Mouse (Mus musculus) adrenal gland, postnatal 10 days (tissue): ENCODE measurements at regions not wholly inside any gene's neighbourhood (a gene's known extent, or its start where the extent isn't known, plus 50 kb on each side); places are given as distances from the start of the nearest gene placed in this dataset. TPM values are rescaled to one million over a fixed set of nuclear protein-coding genes. Genes with fewer than 3 reads are reported as not detected.

ENCODE experiments used
- DNase-seq: peaks from one replicate; pipeline ENCODE4 v3.0.0; 2021; ENCODE audit warnings: mixed read lengths
- microRNA-seq: library from miRNA; unstranded; fragments of <30 nt; microRNA quantifications from one replicate; pipeline ENCODE4 v1.2.0, GENCODE M21; 2021

DNA sequence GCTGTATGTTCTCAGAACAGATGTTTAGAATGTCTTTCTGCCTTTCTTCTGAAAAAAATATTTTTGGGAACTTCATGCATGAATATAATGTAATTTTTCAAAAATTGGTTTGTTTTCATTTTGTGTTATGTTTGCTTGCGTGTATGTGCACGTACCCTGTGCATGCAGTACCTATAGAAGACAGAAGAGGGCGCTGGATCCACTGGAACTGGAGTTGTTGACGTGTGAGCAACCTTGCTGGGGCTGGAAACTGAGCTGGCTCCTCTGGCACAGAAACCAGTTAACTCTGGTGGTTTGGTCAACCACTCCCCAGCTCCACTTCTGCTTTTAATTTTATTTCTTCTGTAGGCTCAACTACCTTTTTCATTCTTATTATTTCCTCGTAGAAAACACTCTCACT is 702.0 kb upstream of the Tmpo start:
- peak; percentile 19 for DNase-seq

DNA sequence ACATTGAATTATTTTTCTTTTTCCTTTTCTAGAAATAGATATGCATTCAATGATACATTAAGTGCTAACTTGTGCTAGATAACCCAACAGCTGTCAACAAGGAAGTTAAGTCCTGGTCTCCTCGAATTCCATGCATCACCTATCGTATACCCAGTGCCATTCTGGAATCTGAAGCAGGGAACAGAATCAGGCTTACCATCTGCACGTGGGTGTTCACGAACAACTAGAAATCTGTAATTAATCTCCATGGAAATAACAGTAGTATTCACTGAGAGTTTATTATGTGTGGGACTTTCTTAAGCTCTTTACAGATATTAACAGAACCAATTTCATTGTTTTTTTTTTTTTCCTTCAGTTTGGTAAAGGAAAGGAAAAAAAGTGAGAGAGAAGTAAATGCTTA is 701.4 kb upstream of the Tmpo start:
- no peak for DNase-seq

DNA sequence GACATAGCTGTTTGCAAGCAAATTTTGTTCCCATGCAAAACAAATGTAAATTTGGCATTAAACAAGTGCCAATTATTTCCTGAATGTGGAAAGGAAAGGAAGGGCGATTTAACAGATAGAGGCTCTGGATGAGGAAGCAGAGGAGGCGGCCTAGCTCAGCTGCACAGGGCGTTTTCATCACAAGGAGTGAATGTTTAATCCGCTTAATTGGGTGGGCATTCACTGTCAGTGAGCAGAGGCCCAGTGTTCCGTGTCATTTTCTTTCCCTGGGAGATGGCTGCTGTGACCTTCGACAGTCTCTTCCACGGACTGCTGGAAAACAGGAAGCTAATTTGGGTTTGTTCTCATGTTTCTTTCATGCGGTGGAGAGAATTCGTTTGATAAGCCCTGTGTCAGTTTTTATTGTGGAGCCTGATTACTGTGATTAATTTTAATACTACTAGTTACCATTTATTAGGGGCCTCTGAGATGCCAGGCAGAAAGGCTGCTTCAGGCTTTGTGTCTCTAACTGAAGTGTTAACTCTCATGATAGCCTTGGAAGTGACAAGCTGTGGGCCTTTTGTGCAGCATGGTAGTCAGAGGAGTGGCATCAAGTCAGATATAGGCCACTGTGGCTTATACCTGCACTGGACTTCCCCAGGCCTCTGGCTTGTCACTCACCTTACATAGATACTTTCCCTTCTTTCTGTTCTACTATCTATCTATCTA is 700.6 kb upstream of the Tmpo start:
- DNase-seq, result no peak

DNA sequence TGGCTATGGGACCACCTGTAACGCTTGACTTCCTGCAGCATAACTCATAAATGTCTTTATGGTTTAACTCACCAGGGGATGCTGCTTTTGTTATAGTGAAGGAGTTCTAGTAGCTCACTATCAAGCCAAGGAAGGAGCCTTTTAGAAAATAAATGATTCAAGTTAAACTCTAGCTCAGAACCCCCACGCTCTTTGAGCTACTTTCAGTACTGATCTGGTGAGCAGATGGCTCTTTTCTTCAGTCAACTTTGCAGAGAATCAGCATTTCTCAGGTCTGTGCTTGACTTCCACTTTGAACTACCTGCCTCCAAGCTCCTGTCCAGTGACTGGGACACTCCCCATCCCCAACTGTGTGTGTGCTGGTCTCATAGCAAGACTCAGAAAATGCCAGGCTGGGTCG is 694.3 kb upstream of the Tmpo start:
- no peak for DNase-seq

DNA sequence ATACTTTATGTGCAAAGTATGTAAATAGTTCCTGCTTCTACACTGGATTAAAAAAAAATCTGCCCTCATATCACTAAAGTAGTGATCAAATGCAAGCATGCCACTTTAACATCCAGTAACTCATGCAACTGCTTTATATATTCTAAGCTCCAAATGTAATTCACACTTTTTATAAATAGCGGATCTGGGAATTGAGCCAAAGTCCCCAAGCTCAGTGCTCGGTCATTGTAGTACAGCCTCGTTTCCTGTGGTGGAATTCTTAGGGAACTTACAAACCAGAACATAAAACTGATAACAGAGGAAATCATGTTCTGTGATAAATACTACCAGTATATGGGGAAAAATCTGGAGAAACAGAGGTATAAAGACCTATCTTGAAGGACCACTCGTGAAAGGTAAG is 690.1 kb upstream of the Tmpo start:
- DNase-seq, result no peak

DNA sequence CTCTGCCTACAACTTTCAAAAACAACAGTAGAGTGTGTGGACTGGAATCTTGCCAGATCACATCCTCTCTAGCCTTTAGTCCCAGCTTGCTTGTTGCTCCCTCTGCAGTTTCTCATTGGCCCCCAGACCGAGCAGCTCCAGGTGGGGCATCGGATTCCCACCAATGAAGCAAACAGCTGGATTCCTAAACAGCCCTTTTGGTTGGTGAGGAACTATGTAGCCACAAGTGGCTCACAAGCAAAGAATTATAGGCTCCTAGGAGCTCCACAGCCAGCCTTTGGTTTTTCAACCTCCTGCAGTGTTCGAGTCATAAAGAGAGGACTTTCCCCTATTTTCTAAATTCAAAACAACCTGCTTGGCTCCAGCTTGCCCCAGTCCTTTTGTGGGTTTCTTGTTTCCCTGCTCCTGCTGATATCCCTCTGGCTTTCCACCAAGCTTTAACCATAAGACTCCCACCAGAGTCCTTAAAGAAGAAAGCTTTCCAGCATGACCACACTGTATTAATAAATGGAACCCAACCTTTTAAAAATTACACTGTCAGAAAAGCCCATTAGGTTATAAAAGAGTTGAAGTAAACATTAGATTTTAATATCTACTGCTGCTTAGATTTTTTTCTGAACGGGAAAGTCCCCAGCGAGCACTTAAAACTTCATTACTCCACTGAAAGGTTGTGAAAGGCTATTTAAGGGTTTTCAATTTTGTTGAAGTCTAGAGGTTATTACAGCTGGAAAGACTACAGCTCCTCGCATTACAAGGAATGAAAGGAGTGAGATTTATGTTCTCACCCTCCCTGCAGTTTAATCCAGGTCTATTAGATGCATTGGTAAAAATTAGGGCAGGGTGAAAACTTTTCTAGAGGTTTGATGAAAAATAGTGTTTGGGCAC is 677.8 kb upstream of the Tmpo start:
- peak; percentile 6 for DNase-seq

DNA sequence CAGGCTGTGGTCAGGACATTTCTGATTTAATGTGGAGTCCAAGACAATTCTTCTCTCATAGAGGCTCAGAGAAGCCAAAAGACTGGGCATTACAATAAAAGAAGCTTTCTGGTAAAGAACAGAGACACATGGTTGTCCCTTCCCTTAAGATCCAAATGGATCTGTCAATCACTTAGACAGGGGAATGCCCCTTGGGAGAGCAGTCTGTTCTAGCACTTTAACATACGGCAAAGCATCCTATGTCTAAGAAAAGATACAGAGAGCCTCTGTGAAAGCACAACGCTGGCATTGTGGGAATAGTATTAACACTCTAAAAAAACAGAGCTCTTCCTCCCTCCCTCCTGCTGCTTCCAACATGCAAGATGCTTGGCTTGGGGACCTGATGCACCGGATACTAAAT is 646.0 kb upstream of the Tmpo start:
- DNase-seq, result no peak

DNA sequence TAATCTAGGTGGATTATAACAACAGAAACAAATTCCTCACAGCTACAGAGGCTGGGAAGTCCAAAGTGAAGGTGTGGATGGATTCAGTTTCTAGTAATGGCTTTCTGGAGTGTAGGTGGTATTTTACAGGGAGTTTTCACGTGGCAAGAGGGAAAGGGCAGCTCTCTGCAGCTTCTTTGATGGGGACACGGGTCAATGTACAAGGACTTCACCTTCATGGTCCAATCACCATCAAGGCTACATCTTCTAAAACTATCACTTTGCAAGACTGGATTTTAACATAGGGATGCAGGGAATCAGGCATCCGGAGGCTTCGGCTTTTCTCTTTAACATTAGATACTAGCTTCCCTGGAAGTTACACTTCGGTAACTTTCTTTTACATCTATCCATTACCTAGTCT is 642.4 kb upstream of the Tmpo start:
- DNase-seq, result no peak

DNA sequence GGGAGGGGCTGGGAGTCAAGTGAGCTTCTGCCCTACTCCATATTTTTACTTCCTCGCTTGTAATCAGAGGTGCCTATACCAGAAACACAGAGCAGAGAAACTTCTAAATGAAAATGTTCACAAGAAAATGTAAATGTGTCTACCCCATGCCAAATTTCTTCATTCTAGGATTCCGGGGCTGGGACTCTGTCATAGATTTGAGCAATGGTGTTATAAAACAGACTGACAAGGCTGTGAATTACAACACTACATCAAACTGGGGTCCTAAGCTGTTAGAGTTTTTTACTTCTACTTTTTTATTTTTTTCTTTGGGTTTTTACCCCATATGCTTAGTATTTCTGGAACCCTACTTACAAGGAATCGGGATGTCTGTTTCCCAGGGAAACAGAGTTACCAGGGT is 623.8 kb upstream of the Tmpo start:
- no peak for DNase-seq

Small RNA genes in the stretch of these regions (microRNA-seq; reads per million reads assigned to microRNA genes)
- not detected for gene Gm22582
- gene Mir1251, result not detected
- not detected for gene Mir135a-2
